Mouse (Mus musculus): ENCODE results near the gene Gm7792. TPM values are rescaled to one million over a fixed set of nuclear protein-coding genes. Genes with fewer than 3 reads are reported as not detected.
"Not testable (repeated sequence)": the region's sequence is repeated elsewhere in the genome, so short reads cannot be mapped to it uniquely, and the experiment has no call there.

Gm7792 gene
- total RNA-seq (2021): not detected
- long read RNA-seq, experiment 1: 0 reads
- long read RNA-seq, experiment 2: 0 reads

DNA sequence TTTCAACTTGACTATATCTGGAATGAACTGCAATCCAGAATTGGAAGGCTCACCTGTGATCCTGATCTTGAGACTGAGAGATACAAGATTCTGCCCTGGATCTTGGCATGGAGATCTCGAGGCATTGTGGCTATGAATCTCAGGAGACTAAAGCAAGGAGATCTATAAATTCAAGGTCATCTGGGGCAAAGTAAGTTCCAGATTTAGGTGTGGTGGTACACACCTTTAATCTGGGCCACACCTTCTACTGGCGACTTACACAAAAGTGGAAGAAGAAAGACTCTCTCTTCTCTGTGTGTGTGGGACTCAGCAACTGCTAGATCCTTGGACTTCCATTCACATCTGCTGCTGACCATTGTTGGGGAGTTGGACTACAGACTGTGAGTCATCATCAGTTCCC is at the start of gene Gm7792:
TSS of gene Gm7792 (plus strand) at position 301 of the 400 bp plus-strand sequence.
- DNase-seq (ENCODE audit: low spot score in 2 of 2): not testable (repeated sequence)

Other genes with a start within 250 kb of the Gm7792 start
- not detected for gene C87414, start 172.2 kb upstream of the Gm7792 start, total RNA-seq (2021)
- gene Gm16429, start 85.3 kb downstream of the Gm7792 start, total RNA-seq (2021): not detected
- gene BC061212, start 226.8 kb downstream of the Gm7792 start, total RNA-seq (2021): not detected
- gene Gm6351, start 232.6 kb downstream of the Gm7792 start, total RNA-seq (2021): not detected